Mouse (Mus musculus): ENCODE measurements around the gene Gpr55.

The Gpr55 gene

GRCm38 (mm10) chr1:85933226-85933625 lies 27.6 kb downstream of the Gpr55 start:
- TF ChIP-seq CTCF (conservative IDR thresholded peaks at IDR 0.05; ENCODE audit: low read length) (no peak), POU5F1 (IDR thresholded peaks at IDR 0.05; ENCODE audit: borderline replicate concordance, low read length) (no peak), NANOG (IDR thresholded peaks at IDR 0.05; ENCODE audit: borderline replicate concordance, low read length) (no peak)
- Histone ChIP-seq H3K36me3 (ENCODE audit: insufficient read depth, low read length) (no peaks in the 10 kb centered on the region), H3K4me3 (replicated peaks; ENCODE audit: low read length) (no peak overlapping the region)

GRCm38 (mm10) chr1:85931170-85931569 lies 29.6 kb downstream of the Gpr55 start:
- Histone ChIP-seq H3K9me3 (ENCODE audit: low read length) (peaks cover 32% of the 10 kb centered on the region), H3K4me1 (replicated peaks; ENCODE audit: low read depth, low read length) (peaks cover 13% of the 10 kb centered on the region), H3K27me3 (ENCODE audit: insufficient read depth, low read length) (peaks cover 7% of the 10 kb centered on the region; the same call in 1 of the 2 replicates), H3K36me3 (ENCODE audit: insufficient read depth, low read length) (no peaks in the 10 kb centered on the region), H3K4me3 (replicated peaks; ENCODE audit: low read length) (no peak overlapping the region)
- TF ChIP-seq CTCF (conservative IDR thresholded peaks at IDR 0.05; ENCODE audit: low read length) (no peak), NANOG (IDR thresholded peaks at IDR 0.05; ENCODE audit: borderline replicate concordance, low read length) (no peak), POU5F1 (IDR thresholded peaks at IDR 0.05; ENCODE audit: borderline replicate concordance, low read length) (no peak)

More at GRCm38 (mm10) chr1:85933226-85933625, 27.6 kb downstream of the Gpr55 start:
- H3K4me1 ChIP-seq (replicated peaks; ENCODE audit: low read depth, low read length), result peaks cover 13% of the 10 kb centered on the region
- H3K9me3 ChIP-seq (ENCODE audit: low read length), result peaks cover 32% of the 10 kb centered on the region
- H3K27me3 ChIP-seq (ENCODE audit: insufficient read depth, low read length), result peaks cover 9% of the 10 kb centered on the region

- Histone ChIP-seq H3K4me3 (replicated peaks; ENCODE audit: low read length) (no peak overlapping the region), H3K4me1 (replicated peaks; ENCODE audit: low read depth, low read length) (peaks cover 13% of the 10 kb centered on the region), H3K36me3 (ENCODE audit: insufficient read depth, low read length) (no peaks in the 10 kb centered on the region), H3K27me3 (ENCODE audit: insufficient read depth, low read length) (0 out of 2 replicates have a peak, but pooled peaks cover 5% of the 10 kb centered on the region), H3K9me3 (ENCODE audit: low read length) (peaks cover 32% of the 10 kb centered on the region)
- TF ChIP-seq POU5F1 (IDR thresholded peaks at IDR 0.05; ENCODE audit: borderline replicate concordance, low read length), result no peak
- no peak for TF ChIP-seq NANOG (IDR thresholded peaks at IDR 0.05; ENCODE audit: borderline replicate concordance, low read length)
- TF ChIP-seq CTCF (conservative IDR thresholded peaks at IDR 0.05; ENCODE audit: low read length), result no peak
Observed at GRCm38 (mm10) chr1:85929406-85929805, 31.4 kb downstream of the Gpr55 start.

- H3K9me3 ChIP-seq (ENCODE audit: low read length), result peaks cover 32% of the 10 kb centered on the region
- TF ChIP-seq CTCF (conservative IDR thresholded peaks at IDR 0.05; ENCODE audit: low read length) (no peak), NANOG (IDR thresholded peaks at IDR 0.05; ENCODE audit: borderline replicate concordance, low read length) (no peak), POU5F1 (IDR thresholded peaks at IDR 0.05; ENCODE audit: borderline replicate concordance, low read length) (no peak)
- H3K4me3 ChIP-seq (replicated peaks; ENCODE audit: low read length), result no peak overlapping the region
- H3K36me3 ChIP-seq (ENCODE audit: insufficient read depth, low read length), result no peaks in the 10 kb centered on the region
- H3K4me1 ChIP-seq (replicated peaks; ENCODE audit: low read depth, low read length), result peaks cover 6% of the 10 kb centered on the region
- H3K27me3 ChIP-seq (ENCODE audit: insufficient read depth, low read length), result 0 out of 2 replicates have a peak, but pooled peaks cover 7% of the 10 kb centered on the region
Observed at GRCm38 (mm10) chr1:85928688-85929065, 32.1 kb downstream of the Gpr55 start.

GRCm38 (mm10) chr1:85928057-85928687 lies 32.6 kb downstream of the Gpr55 start, which contains the start of gene 4933407L21Rik:
Gene 4933407L21Rik, plus strand, starts transcription at chr1:85928483.
- no peak for TF ChIP-seq NANOG (IDR thresholded peaks at IDR 0.05; ENCODE audit: borderline replicate concordance, low read length)
- TF ChIP-seq CTCF (conservative IDR thresholded peaks at IDR 0.05; ENCODE audit: low read length), result no peak
- TF ChIP-seq POU5F1 (IDR thresholded peaks at IDR 0.05; ENCODE audit: borderline replicate concordance, low read length), result no peak
- Histone ChIP-seq H3K4me1 (replicated peaks; ENCODE audit: low read depth, low read length) (peaks cover under 1% of the 10 kb centered on the region), H3K36me3 (ENCODE audit: insufficient read depth, low read length) (no peaks in the 10 kb centered on the region), H3K9me3 (ENCODE audit: low read length) (peaks cover 27% of the 10 kb centered on the region), H3K4me3 (replicated peaks; ENCODE audit: low read length) (no peak within 1 kb of the TSS), H3K27me3 (ENCODE audit: insufficient read depth, low read length) (0 out of 2 replicates have a peak, but pooled peaks cover 7% of the 10 kb centered on the region)

- Histone ChIP-seq H3K4me1 (replicated peaks; ENCODE audit: low read depth, low read length) (peaks cover 4% of the 10 kb centered on the region; the same call in 1 of the 2 replicates), H3K36me3 (ENCODE audit: insufficient read depth, low read length) (no peaks in the 10 kb centered on the region)
- TF ChIP-seq POU5F1 (IDR thresholded peaks at IDR 0.05; ENCODE audit: borderline replicate concordance, low read length) (no peak), CTCF (conservative IDR thresholded peaks at IDR 0.05; ENCODE audit: low read length) (no peak)
Observed at GRCm38 (mm10) chr1:85925183-85925582, 35.6 kb downstream of the Gpr55 start.

GRCm38 (mm10) chr1:85922865-85923211 lies 38.0 kb downstream of the Gpr55 start:
- Histone ChIP-seq H3K9me3 (ENCODE audit: low read length) (peaks cover 6% of the 10 kb centered on the region), H3K4me1 (replicated peaks; ENCODE audit: low read depth, low read length) (peaks cover 5% of the 10 kb centered on the region; the same call in 1 of the 2 replicates), H3K27me3 (ENCODE audit: insufficient read depth, low read length) (peaks cover 7% of the 10 kb centered on the region; the same call in 1 of the 2 replicates), H3K36me3 (ENCODE audit: insufficient read depth, low read length) (no peaks in the 10 kb centered on the region), H3K4me3 (replicated peaks; ENCODE audit: low read length) (no peak overlapping the region)
- TF ChIP-seq NANOG (IDR thresholded peaks at IDR 0.05; ENCODE audit: borderline replicate concordance, low read length) (no peak), CTCF (conservative IDR thresholded peaks at IDR 0.05; ENCODE audit: low read length) (no peak), POU5F1 (IDR thresholded peaks at IDR 0.05; ENCODE audit: borderline replicate concordance, low read length) (no peak)

More at GRCm38 (mm10) chr1:85925183-85925582, 35.6 kb downstream of the Gpr55 start:
- Histone ChIP-seq H3K4me3 (replicated peaks; ENCODE audit: low read length) (no peak overlapping the region), H3K27me3 (ENCODE audit: insufficient read depth, low read length) (peaks cover 7% of the 10 kb centered on the region; the same call in 1 of the 2 replicates), H3K9me3 (ENCODE audit: low read length) (peaks cover 5% of the 10 kb centered on the region)

GRCm38 (mm10) chr1:85922127-85922864 lies 38.5 kb downstream of the Gpr55 start:
- Histone ChIP-seq H3K9me3 (ENCODE audit: low read length) (peaks cover 6% of the 10 kb centered on the region), H3K4me3 (replicated peaks; ENCODE audit: low read length) (no peak overlapping the region), H3K36me3 (ENCODE audit: insufficient read depth, low read length) (no peaks in the 10 kb centered on the region), H3K4me1 (replicated peaks; ENCODE audit: low read depth, low read length) (peaks cover 10% of the 10 kb centered on the region), H3K27me3 (ENCODE audit: insufficient read depth, low read length) (peaks cover 7% of the 10 kb centered on the region; the same call in 1 of the 2 replicates)
- TF ChIP-seq NANOG (IDR thresholded peaks at IDR 0.05; ENCODE audit: borderline replicate concordance, low read length), result no peak
- no peak for TF ChIP-seq POU5F1 (IDR thresholded peaks at IDR 0.05; ENCODE audit: borderline replicate concordance, low read length)

All from E14TG2a.4 (cell line).